Mouse (Mus musculus) hematopoietic stem cell, adult 5-6 weeks (primary cell): ENCODE measurements around the gene Fancm. TPM values are rescaled to one million over a fixed set of nuclear protein-coding genes. Genes with fewer than 3 reads are reported as not detected.
"Not testable (repeated sequence)": the region's sequence is repeated elsewhere in the genome, so short reads cannot be mapped to it uniquely, and the experiment has no call there.

ENCODE experiments used
- ATAC-seq, 2 experiments: fragments of 125-278 bp in 1 of 2; replicated peaks in 1 of 2; 2 replicates each; pipeline ENCODE4 v1.8.0; 2016 to 2017; ENCODE audit warnings: inconsistent platforms in 2 of 2, mild to moderate bottlenecking in 2 of 2, moderate number of reproducible peaks in 2 of 2, low read depth in 1 of 2, moderate TSS enrichment in 1 of 2; ENCODE audit not compliant: low FRiP score in 2 of 2, poor library complexity in 2 of 2, severe bottlenecking in 2 of 2, insufficient read depth in 1 of 2, low TSS enrichment in 1 of 2
- total RNA-seq: library from RNA; stranded (forward); fragments of 172-1452, 232-1000 nt; gene quantifications from 2 replicates; pipeline ENCODE4 v1.2.3, GENCODE M21; 2017

Gene Fancm
- total RNA-seq, 1 experiment from 2014 or later: 36.2 TPM

GRCm38 (mm10) chr12:65111503-65111902, 36.1 kb downstream of the Fancm start:
- no peak for ATAC-seq

GRCm38 (mm10) chr12:65112811-65113210, 37.4 kb downstream of the Fancm start:
- no peak for ATAC-seq

GRCm38 (mm10) chr12:65113925-65114324, 38.5 kb downstream of the Fancm start:
- ATAC-seq: no peak

GRCm38 (mm10) chr12:65114978-65115377, 39.6 kb downstream of the Fancm start:
- not testable (repeated sequence) for ATAC-seq

- ATAC-seq: no peak
These were observed 43.6 kb downstream of the Fancm start for GRCm38 (mm10) chr12:65118968-65119367.

GRCm38 (mm10) chr12:65119451-65119850, 44.0 kb downstream of the Fancm start:
- ATAC-seq: no peak

- not testable (repeated sequence) for ATAC-seq
These were observed 60.7 kb downstream of the Fancm start for GRCm38 (mm10) chr12:65136121-65136520.

GRCm38 (mm10) chr12:65172021-65172951, 96.9 kb downstream of the Fancm start, which contains the start of gene Mis18bp1:
Gene Mis18bp1 (minus strand): TSS chr12:65172604.
- peak; percentile 98 to 99 for ATAC-seq

- not testable (repeated sequence) for ATAC-seq
These were observed 97.6 kb downstream of the Fancm start for GRCm38 (mm10) chr12:65172959-65173358.

GRCm38 (mm10) chr12:65173736-65174135, 98.3 kb downstream of the Fancm start:
- ATAC-seq: no peak

Other genes with a start within 250 kb of the Fancm start
- 7.2 and 13.3 TPM in 2 replicates for gene Gm527, start 157.7 kb upstream of the Fancm start, total RNA-seq
- 14.5 and 14.6 TPM in 2 replicates for gene Klhl28, start 110.1 kb upstream of the Fancm start, total RNA-seq
- gene Togaram1, start 109.8 kb upstream of the Fancm start, total RNA-seq: 49.7 and 54.5 TPM in 2 replicates
- gene Prpf39, start 39.3 kb upstream of the Fancm start, total RNA-seq: 139 and 147 TPM in 2 replicates
- gene Fkbp3, start 1.6 kb upstream of the Fancm start, total RNA-seq: 333 and 397 TPM in 2 replicates
- 60.4 and 61.8 TPM in 2 replicates for gene Mis18bp1, start 97.0 kb downstream of the Fancm start, total RNA-seq
- not detected in 2 replicates for gene Wdr20rt, start 149.9 kb downstream of the Fancm start, total RNA-seq